Mouse (Mus musculus): ENCODE measurements around the gene Olfr325.
"Not testable (repeated sequence)": the region's sequence is repeated elsewhere in the genome, so short reads cannot be mapped to it uniquely, and the experiment has no call there.

Gene Olfr325

DNA sequence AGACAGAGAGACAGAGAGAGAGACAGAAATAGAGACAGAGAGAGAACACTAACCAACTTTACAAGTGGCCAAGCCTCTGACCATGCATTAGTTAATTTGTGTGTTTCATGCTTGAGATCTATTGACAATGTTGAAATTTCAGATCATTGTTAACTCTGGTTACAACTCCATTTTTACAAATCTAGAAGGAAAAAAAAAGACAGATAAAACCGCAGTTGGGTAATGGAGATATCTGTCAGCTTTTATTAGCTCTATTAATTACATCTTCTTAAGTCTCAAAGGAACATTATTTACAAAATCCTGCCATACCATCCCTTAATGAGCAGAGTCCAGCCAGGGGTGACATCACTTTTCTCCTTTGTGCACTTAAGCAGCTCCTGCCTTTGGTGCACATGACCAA, at the start of gene Olfr325:
Olfr325 (plus strand) TSS at position 301 of the 400 bp plus-strand sequence.
- no peak for DNase-seq (ENCODE audit: low spot score)

DNA sequence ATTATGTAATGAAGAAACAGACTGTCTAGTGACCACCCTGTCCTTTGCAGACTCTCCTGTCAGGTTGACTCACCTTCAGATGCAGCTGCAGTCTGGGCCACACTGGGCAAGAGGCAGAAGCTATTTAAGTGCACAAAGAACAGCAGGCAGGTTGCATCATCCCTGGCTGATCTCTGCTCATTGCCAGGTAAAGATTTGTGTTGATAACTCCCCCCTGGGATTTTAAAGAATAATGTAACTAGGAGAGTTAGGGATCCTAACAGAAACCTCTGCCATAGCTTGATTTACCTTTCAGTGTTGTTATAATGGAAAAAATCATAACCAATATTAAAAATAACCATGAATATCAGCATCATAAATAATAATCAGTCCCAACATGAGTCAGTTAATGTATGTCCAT, 42.8 kb upstream of the Olfr325 start, which contains the start of gene Olfr330:
Olfr330 (minus strand) TSS at position 101 of the 400 bp plus-strand sequence.
- not testable (repeated sequence) for DNase-seq (ENCODE audit: low spot score)

DNA sequence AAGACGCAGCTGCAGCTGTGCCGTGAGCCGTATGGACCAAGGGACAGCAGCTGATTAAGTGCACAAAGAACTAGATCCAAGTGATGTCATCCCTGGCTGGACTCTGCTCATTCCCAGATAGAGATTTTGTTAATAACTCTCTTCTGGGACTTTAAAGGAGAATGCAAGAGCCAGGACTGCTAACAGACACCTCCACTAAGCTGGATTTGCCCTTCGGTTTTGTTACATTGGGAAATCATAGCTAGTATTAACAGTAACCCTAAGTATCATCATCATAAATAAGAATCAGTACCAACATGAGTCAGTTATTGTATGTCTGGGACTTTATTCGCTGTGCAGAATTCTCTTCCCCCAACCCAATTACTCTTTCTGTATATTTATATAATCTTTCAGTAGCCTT, 31.2 kb upstream of the Olfr325 start, which contains the start of gene Olfr329-ps:
Olfr329-ps (minus strand) TSS at position 101 of the 400 bp plus-strand sequence.
- DNase-seq (ENCODE audit: low spot score): no peak

DNA sequence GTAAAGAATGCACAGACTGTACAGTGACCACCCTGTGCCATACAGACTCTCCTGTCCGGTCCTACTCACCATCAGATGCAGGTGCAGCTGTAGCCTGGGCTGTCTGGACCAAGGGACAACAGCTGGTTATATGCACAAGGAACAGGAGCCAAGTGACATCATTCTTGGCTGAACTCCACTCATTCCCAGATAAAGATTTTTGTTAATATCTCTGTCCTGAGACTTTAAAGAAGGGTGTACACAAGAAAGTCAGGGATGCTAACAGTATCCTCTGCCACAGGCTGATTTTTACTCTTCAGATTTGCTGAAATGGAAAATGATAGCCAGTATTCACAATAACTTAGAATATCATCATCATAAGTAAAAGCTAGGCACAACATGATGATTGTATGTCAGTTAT, 22.0 kb upstream of the Olfr325 start, which contains the start of gene Olfr328:
Olfr328 (minus strand) TSS at position 101 of the 400 bp plus-strand sequence.
- DNase-seq (ENCODE audit: low spot score): no peak

DNA sequence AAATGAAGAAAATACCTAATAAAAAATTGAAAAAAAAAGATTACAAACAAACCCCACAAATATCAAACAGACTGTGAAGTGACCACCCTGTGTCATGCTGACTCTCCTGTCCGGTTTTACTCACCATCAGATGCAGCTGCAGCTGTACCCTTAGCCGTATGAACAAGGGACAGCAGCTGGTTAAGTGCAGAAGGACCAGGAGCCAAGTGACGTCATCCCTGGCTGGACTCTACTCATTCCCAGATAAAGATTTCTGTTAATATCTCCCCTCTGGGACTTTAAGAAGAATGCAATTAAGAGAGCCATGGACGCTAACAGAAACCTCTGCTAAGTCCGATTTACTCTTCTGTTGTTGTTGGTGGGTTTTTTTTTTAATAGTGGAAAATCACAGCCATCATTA, 7.1 kb upstream of the Olfr325 start, which contains the start of gene Olfr224:
Olfr224 (minus strand) TSS at position 149 of the 400 bp plus-strand sequence.
- DNase-seq (ENCODE audit: low spot score): no peak

DNA sequence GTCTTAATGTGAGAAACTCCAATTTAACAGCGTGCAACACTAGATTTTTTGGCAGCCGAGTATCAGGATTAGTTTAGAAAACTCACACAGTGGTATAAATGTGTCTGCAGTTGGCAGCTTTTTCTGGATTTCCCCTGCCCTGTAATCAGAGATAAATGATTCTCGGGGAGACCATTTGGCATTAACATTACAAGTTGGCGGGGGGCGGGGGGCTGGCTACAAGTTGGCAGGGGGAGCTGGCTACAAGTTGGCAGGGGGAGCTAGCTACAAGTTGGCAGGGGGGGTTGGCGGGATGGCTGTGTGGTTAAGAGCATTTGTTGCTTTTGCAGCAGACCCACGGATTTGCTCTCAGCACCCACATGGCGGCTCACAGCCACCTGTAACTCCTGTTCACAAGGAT, 1.1 kb downstream of the Olfr325 start:
- no peak for DNase-seq (ENCODE audit: low spot score)

DNA sequence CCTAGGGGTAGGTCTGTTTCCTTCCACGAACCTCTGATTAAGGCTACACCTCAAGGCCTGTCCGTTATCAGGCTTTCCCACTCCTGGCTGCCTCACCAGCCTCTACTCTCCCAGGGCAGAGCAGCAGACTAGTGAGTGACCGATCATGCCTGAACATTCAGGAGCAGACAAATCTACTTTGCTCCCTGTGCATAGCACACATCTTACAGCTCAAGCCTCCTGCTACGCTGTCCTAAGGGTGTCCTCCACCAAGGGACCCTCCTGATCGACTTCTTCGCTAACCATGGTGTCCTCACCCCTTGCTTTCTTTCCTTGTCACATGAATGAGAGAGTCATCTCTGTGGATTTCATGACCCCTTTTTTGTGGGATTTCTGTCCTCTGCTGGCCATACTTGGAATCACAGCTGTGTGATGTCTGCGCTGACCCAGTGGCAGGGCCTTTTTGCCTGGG, 10.4 kb downstream of the Olfr325 start:
- peak; percentile 3 for DNase-seq (ENCODE audit: low spot score)

DNA sequence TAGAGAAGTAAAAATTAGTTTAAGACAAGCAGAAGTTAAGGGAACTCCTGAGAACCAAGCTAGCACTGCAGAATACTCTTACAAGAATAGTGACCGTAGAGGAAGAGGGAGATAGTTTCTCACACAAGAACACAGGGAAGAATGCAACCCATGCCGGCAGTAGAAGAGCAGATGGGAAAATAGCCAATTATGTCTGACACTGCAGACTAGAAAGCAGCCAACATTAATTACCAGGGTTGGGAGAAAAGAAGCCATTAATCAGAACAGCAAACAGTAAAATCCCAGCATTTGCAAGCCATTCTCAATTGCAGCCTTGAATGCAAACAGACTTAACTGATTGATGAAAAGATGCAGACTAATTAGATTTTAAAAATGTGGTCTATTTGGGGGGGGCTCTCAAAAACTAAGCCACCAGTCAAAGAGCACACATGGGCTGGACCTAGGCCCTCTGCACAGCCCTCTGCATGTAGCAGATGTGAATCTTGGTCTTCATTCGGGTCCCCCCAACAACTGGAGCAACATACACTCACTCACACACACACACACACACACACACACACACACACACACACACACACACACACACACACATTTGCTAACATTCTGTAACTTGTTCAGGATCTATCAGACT, 11.2 kb downstream of the Olfr325 start:
- no peak for DNase-seq (ENCODE audit: low spot score)

DNA sequence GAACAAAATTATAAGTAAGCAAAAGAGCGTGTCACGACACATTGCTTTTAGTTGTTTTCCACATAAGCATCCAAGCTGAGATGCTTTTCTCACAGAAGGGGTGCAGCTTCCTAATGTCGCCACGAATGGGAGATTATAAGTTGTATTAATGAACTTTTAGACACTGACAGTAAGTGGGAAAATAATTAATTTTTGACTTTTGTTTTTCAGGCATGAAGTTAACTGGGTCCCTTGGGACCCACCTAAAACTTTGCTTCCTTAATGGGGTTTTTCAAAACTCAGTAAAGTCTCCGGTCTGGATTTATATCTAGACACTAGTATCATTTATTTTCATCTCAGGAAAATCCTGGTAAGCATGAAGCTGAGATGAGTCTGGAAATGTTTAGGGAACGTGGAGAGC, 17.3 kb downstream of the Olfr325 start, which contains the start of gene Olfr324:
Olfr324 (plus strand) TSS at position 301 of the 400 bp plus-strand sequence.
- no peak for DNase-seq (ENCODE audit: low spot score)

DNA sequence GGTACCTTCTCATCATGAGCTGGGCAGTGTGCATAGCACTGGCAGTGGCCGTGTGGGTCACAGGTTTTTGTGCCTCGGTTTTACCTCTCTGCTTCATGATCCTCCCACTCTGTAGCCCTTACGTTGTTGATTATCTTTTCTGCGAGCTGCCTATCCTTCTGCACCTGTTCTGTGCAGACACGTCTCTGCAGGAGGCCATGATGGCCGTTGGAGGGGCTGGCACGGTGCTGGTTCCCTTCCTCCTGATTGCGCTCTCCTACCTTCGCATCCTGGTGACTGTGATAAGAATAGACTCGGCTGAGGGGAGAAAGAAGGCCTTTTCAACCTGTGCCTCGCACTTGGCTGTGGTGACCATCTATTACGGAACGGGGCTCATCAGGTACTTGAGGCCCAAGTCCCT, 20.3 kb downstream of the Olfr325 start:
- DNase-seq (ENCODE audit: low spot score): no peak

DNA sequence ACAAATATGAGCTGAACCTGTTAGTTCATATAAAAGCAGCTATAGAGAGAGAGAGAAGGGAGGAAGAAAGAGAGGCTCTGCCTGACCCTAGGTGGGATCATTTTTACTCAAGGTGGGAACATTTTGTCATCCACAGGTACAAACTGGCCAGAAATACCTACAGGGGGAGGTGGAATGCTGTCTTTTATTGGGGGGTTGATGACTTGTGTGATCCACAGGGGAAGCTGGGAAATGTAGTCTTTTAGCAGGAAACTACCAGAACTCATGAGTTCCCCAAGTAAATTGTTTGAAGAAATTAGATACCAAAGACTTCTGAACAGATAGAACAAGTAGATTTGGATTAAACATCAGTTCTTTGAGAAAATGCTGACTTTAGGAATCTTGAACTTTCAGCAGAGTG, 24.5 kb downstream of the Olfr325 start:
- DNase-seq (ENCODE audit: low spot score): no peak

DNA sequence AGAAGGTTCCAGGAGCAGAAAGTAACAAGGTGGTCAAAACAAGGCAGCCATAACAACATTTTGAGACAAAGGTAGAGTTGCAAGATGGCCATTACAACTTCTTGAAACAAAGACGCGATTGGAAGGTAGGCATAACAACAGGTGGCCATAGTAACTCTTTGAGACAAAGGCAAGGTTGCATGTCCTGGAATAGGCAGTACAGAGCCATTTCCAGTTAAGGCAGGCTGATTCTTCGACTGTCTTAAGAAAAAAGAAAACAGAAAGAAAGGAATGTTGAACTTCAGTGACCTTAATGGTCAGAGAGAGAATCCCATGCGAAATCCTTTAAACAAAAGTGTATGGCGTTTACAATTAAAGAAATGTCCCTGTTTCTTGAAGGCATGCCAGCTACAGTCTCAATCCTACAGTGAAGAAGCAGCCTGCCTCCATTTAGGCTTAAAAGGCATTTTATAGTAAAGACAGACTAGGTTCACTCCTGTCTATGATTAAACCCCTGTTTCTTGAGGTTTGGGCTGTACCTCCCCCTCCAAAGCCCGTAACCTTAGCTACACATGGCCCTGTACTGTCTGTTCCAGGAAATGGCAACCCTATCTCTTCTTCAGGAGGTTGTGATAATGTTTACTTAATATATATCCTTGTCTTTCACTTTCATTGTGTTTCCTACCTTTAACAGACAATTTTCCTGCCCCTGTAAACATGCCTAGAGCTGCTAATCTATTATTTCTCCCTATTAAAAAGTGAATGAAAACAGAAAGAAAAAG, 25.4 kb downstream of the Olfr325 start:
- no peak for DNase-seq (ENCODE audit: low spot score)

DNA sequence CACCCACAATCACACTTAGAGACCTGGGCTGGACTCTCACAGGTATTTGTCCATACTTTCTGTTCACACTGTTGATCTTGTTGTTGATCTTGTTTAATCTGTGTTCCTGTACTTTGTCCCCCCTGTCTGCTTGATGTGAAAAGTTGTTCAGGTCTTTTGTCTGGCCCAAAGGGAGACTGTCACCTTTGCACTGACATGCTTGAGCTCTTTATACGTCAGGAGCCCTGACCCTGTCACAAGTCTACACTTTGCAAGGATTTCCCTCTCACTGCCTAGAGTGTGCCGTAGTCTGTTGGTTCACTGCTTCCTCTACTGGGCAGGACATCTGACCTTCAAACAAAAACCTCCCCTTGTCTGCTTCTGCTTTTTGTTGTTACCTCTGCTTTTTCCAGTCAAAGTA, 27.2 kb downstream of the Olfr325 start:
- DNase-seq (ENCODE audit: low spot score): no peak

DNA sequence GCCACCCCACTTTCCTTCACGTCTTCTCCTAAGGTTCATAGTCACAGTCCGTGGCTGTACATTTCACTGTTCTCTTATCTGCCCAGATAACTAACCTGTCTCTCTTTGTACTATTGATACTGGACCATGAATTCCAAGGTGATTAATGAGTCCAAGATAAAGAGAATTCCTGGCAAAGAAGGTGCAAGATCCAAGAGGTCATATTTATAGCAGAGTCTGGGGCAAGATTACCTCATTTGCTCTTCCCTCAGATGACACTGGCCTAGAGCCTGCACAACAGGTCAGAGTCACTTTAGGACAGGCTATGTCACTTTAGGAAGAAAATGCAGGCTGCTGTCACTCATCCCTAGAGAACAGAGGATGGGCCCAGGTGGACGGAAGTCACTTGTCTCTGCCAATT, 27.7 kb downstream of the Olfr325 start:
- no peak for DNase-seq (ENCODE audit: low spot score)

DNA sequence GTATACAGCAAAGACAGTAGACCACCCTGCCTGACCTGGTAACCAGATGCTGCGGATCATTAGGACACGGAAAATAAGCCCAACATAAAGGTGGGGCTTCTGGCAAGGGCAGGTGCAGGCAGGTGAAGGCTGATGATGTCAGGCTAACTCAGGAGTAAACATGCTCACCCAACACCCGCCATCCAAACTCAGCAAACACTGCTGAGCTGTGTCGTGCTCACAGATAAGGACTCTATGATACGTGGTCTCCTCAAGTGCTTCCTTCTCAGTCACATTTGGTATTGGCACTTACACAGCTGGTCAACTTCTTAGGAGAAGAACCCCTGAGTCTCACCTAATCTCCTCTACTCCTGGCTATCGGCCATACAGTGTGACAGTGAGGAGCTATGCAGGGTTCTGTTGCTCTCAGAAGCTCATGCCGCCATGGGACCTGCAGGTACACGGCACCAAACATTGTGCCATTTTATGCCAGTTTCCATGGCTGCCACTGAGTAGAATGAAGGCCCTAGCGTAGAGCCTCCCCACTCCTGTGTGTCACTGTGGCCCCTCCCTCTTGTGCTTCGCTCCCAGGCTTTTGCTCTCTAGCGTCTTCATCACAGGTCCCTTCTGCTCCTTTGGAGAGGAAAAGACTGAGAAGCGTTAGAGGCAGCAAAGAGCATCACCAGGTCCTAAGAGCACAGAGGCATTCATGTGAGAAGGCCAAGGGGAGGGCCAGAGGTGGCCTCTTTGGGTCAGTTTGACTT, 28.8 kb downstream of the Olfr325 start:
- DNase-seq (ENCODE audit: low spot score): no peak

DNA sequence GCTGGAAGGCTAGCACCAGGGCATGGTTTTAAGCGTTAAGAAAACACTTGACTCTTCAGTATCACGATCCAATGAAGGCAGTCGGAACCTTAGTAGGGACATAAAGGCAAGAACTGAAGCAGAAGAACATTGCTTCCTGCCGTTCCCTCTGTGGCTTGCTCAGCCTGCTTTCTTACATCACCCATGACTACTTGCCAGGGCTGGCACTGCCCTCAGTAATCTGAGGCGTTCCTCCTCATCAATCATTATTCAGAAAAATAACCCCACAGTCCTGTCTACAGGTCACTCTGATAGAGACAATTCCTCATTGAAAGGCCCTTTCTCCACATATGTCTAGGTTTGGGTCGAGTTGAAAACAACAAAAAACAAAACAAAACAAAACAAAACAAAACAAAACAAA, 29.5 kb downstream of the Olfr325 start:
- no peak for DNase-seq (ENCODE audit: low spot score)

DNA sequence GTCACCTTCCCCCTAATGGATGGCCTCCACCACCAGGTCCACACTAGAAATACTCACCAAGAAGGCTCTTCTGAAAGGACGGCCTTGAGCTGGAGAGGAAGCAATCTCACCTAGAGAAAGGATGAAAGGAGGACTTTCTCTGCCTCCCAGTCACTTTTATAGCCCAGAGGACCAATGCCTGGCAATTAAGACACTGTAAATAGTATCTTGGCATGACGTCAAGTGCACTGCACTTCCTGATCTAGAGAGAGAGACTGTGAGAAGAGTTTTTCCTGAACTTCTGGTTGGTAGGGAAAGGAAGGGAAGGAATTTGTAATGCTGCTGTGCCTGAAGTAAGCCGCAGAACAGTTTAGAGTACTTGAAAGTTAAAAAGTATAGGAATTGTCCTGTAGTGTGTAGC, 35.8 kb downstream of the Olfr325 start:
- no peak for DNase-seq (ENCODE audit: low spot score)

DNA sequence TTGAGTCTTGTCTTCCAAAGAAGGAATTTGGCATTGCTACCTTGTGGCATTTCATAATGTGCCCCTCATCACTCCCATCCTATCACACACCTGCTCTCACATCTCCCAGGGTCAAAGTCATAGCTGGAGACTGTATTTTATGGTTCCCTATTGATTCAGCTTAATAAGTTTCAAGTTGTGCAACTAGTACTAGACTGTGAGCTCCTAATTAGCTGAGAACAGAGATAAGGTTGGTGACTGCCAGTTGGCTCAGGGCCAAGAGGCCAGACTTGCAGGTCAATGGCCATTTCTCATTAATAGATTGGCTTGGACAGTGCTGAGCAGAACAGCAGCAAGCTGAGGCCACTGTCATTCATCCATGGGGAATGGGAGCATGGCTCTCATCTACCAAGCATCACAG, 37.0 kb downstream of the Olfr325 start:
- DNase-seq (ENCODE audit: low spot score): no peak

DNA sequence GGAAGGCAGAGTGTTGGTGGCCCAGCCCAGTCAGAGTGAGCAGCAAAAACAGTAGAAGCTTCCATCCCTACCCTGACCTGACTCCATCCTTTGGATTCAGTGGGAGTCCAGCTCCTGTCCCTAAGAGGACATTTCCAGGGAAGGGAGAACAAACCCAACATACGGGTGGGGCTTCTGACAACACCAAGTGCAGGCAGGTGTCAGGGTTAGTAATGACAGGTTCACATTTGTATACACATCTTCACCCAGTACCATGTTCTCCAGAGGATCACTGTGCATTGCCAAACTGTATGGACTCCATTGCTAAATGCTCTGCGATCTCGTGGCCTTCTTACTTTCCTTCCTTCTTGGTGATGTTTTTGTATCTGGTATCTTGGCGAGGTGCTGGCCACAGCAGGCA, 38.4 kb downstream of the Olfr325 start, which contains the start of gene 2210407C18Rik:
2210407C18Rik (minus strand) TSS at position 101 of the 400 bp plus-strand sequence.
- no peak for DNase-seq (ENCODE audit: low spot score)

DNA sequence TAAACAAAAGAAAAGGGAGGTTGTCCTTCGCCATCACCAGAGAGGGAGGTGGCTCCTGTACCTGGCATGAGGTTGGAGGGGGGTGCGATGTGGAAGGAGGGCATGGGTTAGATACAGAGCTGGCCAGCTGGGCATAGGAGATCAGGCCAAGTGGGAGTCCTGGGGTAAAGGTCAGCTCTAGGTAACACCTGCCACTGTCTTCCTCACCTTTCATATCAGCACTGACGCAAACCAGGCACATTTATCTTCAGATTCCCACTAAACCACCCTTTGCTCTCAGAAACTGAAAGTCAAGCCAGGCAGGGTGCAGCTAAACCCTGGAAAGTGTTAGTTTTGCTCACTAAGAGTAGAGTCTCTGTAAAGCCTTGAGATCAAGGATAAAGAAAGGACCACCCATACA, 40.8 kb downstream of the Olfr325 start:
- no peak for DNase-seq (ENCODE audit: low spot score)

DNA sequence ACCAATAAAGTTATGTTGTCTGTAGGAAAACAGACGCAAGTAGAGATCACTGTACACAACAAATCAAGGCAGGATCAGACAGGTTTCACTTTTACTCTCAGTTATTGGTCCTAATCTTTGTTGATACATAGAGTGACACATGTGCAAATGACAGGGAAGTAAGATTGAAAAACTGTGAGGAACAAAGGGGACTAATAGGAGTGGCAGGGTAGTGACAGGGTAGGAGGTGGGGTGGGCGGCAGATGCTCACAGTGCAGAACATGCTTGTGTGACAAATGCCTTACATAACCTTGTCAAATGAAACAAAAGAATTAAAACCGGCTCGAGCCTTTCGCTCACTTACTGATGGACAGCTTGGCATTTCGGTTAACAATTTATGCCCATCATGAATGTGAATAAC, 41.3 kb downstream of the Olfr325 start:
- no peak for DNase-seq (ENCODE audit: low spot score)

DNA sequence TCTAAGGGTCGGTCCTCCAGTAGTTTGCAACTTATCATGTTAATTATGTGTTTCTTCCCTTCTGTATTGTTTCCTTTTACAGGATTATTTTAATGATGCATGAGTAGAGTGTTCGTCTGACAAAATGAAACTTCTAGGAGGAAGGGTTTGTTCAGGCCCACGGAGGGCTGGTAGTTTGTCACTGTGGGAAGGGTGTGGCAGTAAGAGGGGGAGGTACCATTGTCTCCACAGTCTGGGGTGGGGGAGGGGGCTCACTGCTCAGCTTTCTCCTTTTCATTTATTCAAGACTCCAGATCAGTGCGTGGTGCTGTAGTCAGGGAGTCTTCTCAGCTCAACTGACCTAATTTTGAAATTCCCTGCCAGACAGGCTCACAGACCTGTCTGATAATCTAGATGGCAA, 48.6 kb downstream of the Olfr325 start:
- DNase-seq (ENCODE audit: low spot score): no peak

All from lung, postnatal 25 days (tissue).